Mouse (Mus musculus) urinary bladder, postnatal 4 days (tissue): ENCODE data around the gene Zfp654.
"Not testable (repeated sequence)": the region's sequence is repeated elsewhere in the genome, so short reads cannot be mapped to it uniquely, and the experiment has no call there.

Source experiments
- DNase-seq, 2 experiments: peaks; one replicate each; pipeline ENCODE4 v3.0.0; 2021 to 2022; ENCODE audit warnings: low spot score in 2 of 2

The Zfp654 gene

GRCm38 (mm10) chr16:64851563-64852362 is at the start of gene Zfp654, which contains the start of gene Cggbp1:
Zfp654 (minus strand) TSS chr16:64851652.
Cggbp1 (plus strand) TSS chr16:64851996.
- peak; percentile 100 for DNase-seq

GRCm38 (mm10) chr16:64899084-64899483 is 47.6 kb upstream of the Zfp654 start:
- DNase-seq = no peak

- DNase-seq = no peak
Observed at GRCm38 (mm10) chr16:64889496-64889895, 38.0 kb upstream of the Zfp654 start.

- no peak for DNase-seq
Observed at GRCm38 (mm10) chr16:64885547-64885946, 34.1 kb upstream of the Zfp654 start.

GRCm38 (mm10) chr16:64885142-64885541 is 33.7 kb upstream of the Zfp654 start:
- DNase-seq = no peak

GRCm38 (mm10) chr16:64884420-64884838 is 33.0 kb upstream of the Zfp654 start:
- no peak for DNase-seq

- no peak for DNase-seq
Observed at GRCm38 (mm10) chr16:64883896-64884295, 32.4 kb upstream of the Zfp654 start.

- no peak for DNase-seq
Observed at GRCm38 (mm10) chr16:64881442-64881841, 30.0 kb upstream of the Zfp654 start.

- no peak for DNase-seq
Observed at GRCm38 (mm10) chr16:64880986-64881385, 29.5 kb upstream of the Zfp654 start.

- DNase-seq = no peak
Observed at GRCm38 (mm10) chr16:64879735-64880134, 28.3 kb upstream of the Zfp654 start.

- DNase-seq = no peak
Observed at GRCm38 (mm10) chr16:64878611-64879132, 27.2 kb upstream of the Zfp654 start.

- DNase-seq = no peak
Observed at GRCm38 (mm10) chr16:64877314-64877713, 25.9 kb upstream of the Zfp654 start.

GRCm38 (mm10) chr16:64876631-64877265 is 25.3 kb upstream of the Zfp654 start:
- DNase-seq = no peak

GRCm38 (mm10) chr16:64875822-64876221 is 24.4 kb upstream of the Zfp654 start:
- no peak for DNase-seq

- no peak for DNase-seq
Observed at GRCm38 (mm10) chr16:64875384-64875783, 23.9 kb upstream of the Zfp654 start.

GRCm38 (mm10) chr16:64873416-64874305 is 22.2 kb upstream of the Zfp654 start:
- peak in 1 of 2 experiments; percentile 45 for DNase-seq

- DNase-seq = no peak
Observed at GRCm38 (mm10) chr16:64872841-64873240, 21.4 kb upstream of the Zfp654 start.

GRCm38 (mm10) chr16:64872296-64872695 is 20.8 kb upstream of the Zfp654 start:
- no peak for DNase-seq

- DNase-seq = no peak
Observed at GRCm38 (mm10) chr16:64869621-64870020, 18.2 kb upstream of the Zfp654 start.

GRCm38 (mm10) chr16:64868613-64869012 is 17.2 kb upstream of the Zfp654 start:
- no peak for DNase-seq

GRCm38 (mm10) chr16:64865841-64866240 is 14.4 kb upstream of the Zfp654 start:
- not testable (repeated sequence) for DNase-seq

- DNase-seq = no peak
Observed at GRCm38 (mm10) chr16:64856946-64857345, 5.5 kb upstream of the Zfp654 start.
